Mouse (Mus musculus): ENCODE measurements at regions not wholly inside any gene's neighbourhood (a gene's known extent, or its start where the extent isn't known, plus 50 kb on each side); places are given as distances from the start of the nearest gene placed in this dataset.

- DNase-seq (ENCODE audit: low spot score in 2 of 2) = no peak
Measured at GRCm38 (mm10) chr4:95487323-95487722, 70.0 kb upstream of the Fggy start.

GRCm38 (mm10) chr4:95487969-95488368, 69.3 kb upstream of the Fggy start:
- DNase-seq (ENCODE audit: low spot score in 2 of 2) = no peak

GRCm38 (mm10) chr4:95489059-95489458, 68.2 kb upstream of the Fggy start:
- no peak for DNase-seq (ENCODE audit: low spot score in 2 of 2)

- no peak for DNase-seq (ENCODE audit: low spot score in 2 of 2)
Measured at GRCm38 (mm10) chr4:95500265-95500664, 57.0 kb upstream of the Fggy start.

- DNase-seq (ENCODE audit: low spot score in 2 of 2) = no peak
Measured at GRCm38 (mm10) chr4:95501164-95501563, 56.1 kb upstream of the Fggy start.

- no peak for DNase-seq (ENCODE audit: low spot score in 2 of 2)
Measured at GRCm38 (mm10) chr4:95507141-95507945, 50.0 kb upstream of the Fggy start.

Measured in thymus, postnatal 10 days (tissue).